Mouse (Mus musculus) hindbrain, embryonic 14.5 days (tissue): Measurements from ENCODE around the gene Pdzd9. TPM values are rescaled to one million over a fixed set of nuclear protein-coding genes. Genes with fewer than 3 reads are reported as not detected.

Experiments used
- ATAC-seq: fragments of 200-750 bp; cut with Nextera tagmentation; 2 replicates; pipeline ENCODE4 v1.8.0; 2017; ENCODE audit warnings: moderate number of reproducible peaks, mild to moderate bottlenecking, moderate TSS enrichment, moderate library complexity; ENCODE audit not compliant: low FRiP score
- DNase-seq: peaks from one replicate; pipeline ENCODE4 v3.0.0-alpha.2; 2015; ENCODE audit warnings: low spot score
- H3K27ac ChIP-seq: fragments of 300-500 bp; sonication (generic); 2 replicates; pipeline ENCODE4 v1.5.1; 2014; ENCODE audit warnings: mild to moderate bottlenecking, moderate library complexity
- H3K27me3 ChIP-seq: fragments of 300-500 bp; sonication (generic); 2 replicates; pipeline ENCODE4 v1.6.1; 2014; ENCODE audit warnings: mild to moderate bottlenecking, low read length, mixed read lengths; ENCODE audit not compliant: control insufficient read depth, insufficient read depth
- H3K36me3 ChIP-seq: fragments of 300-500 bp; sonication (generic); replicated peaks from 2 replicates; pipeline ENCODE4 v1.6.1; 2014; ENCODE audit not compliant: control insufficient read depth, insufficient read depth
- H3K4me1 ChIP-seq: fragments of 300-500 bp; sonication (generic); replicated peaks from 2 replicates; pipeline ENCODE4 v1.6.1; 2014; ENCODE audit warnings: antibody characterized with exemption, low read length, mixed read lengths; ENCODE audit not compliant: control insufficient read depth, insufficient read depth
- H3K4me2 ChIP-seq: fragments of 300-500 bp; sonication (generic); replicated peaks from 2 replicates; pipeline ENCODE4 v1.6.1; 2014; ENCODE audit warnings: mild to moderate bottlenecking, moderate library complexity
- H3K4me3 ChIP-seq: fragments of 300-500 bp; sonication (generic); replicated peaks from 2 replicates; pipeline ENCODE4 v1.5.1; 2014; ENCODE audit warnings: mild to moderate bottlenecking, low read length
- H3K9ac ChIP-seq: fragments of 300-500 bp; sonication (generic); 2 replicates; pipeline ENCODE4 v1.6.1; 2014
- H3K9me3 ChIP-seq: fragments of 300-500 bp; sonication (generic); 2 replicates; pipeline ENCODE4 v1.6.1; 2016; ENCODE audit warnings: low read length; ENCODE audit not compliant: control insufficient read depth
- WGBS: fragments of 180-500 bp; shearing (Covaris S2); extraction: QIAGEN DNeasy Blood & Tissue Kit; methylation state at CpG from one replicate; pipeline ENCODE4 v1.1.7; 2014; 5-methylcytosine and 5-hydroxymethylcytosine counted together
- polyA plus RNA-seq: library from polyadenylated mRNA; unstranded; fragments of >200 nt; fragmentation: Nextera tagmentation; extraction: Ambion mirVana; gene quantifications from 2 replicates; pipeline ENCODE4 v1.2.1, GENCODE M21; 2014

Pdzd9 gene
- polyA plus RNA-seq, 1 experiment from 2014 or later = 0.76 TPM

GRCm38 (mm10) chr7:120620841-120621240, 49.3 kb downstream of the Pdzd9 start:
- no peak overlapping the region for H3K4me3 ChIP-seq
- no peak for ATAC-seq

GRCm38 (mm10) chr7:120620075-120620771, 49.9 kb downstream of the Pdzd9 start:
- Histone ChIP-seq H3K9me3 (no peaks in the 10 kb centered on the region), H3K27me3 (no peaks in the 10 kb centered on the region), H3K4me1 (no peaks in the 10 kb centered on the region), H3K27ac (no peak overlapping the region), H3K4me2 (no peak overlapping the region), H3K36me3 (no peaks in the 10 kb centered on the region), H3K4me3 (no peak overlapping the region), H3K9ac (no peak overlapping the region)
- no peak for ATAC-seq
- 66% methylated on average over 8 of the region's 8 CpGs for WGBS
- DNase-seq = no peak

More at GRCm38 (mm10) chr7:120620841-120621240, 49.3 kb downstream of the Pdzd9 start:
- DNase-seq = no peak
- H3K27me3 ChIP-seq = no peaks in the 10 kb centered on the region
- H3K9me3 ChIP-seq = no peaks in the 10 kb centered on the region
- no peak overlapping the region for H3K9ac ChIP-seq
- no peak overlapping the region for H3K4me2 ChIP-seq
- 92% methylated on average over 9 of the region's 9 CpGs for WGBS
- H3K27ac ChIP-seq = no peak overlapping the region
- no peaks in the 10 kb centered on the region for H3K36me3 ChIP-seq
- no peaks in the 10 kb centered on the region for H3K4me1 ChIP-seq

Other genes starting within 250 kb of the Pdzd9 start
- gene Uqcrc2, start 35.2 kb downstream of the Pdzd9 start, polyA plus RNA-seq = 249 and 268 TPM in 2 replicates
- gene Mosmo, start 7.3 kb upstream of the Pdzd9 start, polyA plus RNA-seq = 13.1 and 13.6 TPM in 2 replicates
- gene Vwa3a, start 69.0 kb upstream of the Pdzd9 start, polyA plus RNA-seq = 2.0 and 2.6 TPM in 2 replicates
- not detected in 2 replicates for gene Gm5737, start 142.0 kb upstream of the Pdzd9 start, polyA plus RNA-seq
- gene Eef2k, start 172.5 kb upstream of the Pdzd9 start, polyA plus RNA-seq = 15.0 and 15.9 TPM in 2 replicates
- 16.6 and 17.9 TPM in 2 replicates for gene Polr3e, start 247.4 kb upstream of the Pdzd9 start, polyA plus RNA-seq